Mouse (Mus musculus) spleen, postnatal 14 days (tissue): ENCODE measurements around the gene Cd2bp2.

Experiments
- DNase-seq, 2 experiments: peaks; one replicate each; pipeline ENCODE4 v3.0.0; 2021 to 2022; ENCODE audit warnings: low spot score in 2 of 2

Cd2bp2 gene

DNA sequence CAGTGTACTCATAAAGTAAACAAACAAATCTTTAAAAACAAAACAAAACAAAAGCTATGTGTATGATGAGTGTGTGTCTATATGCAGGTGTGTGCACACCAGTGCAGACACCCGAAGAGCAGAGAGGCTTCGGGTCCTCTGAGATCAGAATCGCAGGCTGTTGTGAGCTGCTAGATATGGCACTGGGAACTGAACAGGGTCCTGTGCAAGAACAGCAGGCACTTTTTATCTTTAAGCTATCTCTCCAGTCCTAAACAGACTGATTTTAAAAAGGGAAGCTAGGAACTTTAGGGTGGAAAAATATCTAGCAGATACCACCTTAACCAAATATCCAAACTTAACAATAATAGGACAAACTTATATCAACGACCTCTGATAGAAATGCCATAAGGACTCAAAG is 53.2 kb downstream of the Cd2bp2 start:
- DNase-seq, result no peak

DNA sequence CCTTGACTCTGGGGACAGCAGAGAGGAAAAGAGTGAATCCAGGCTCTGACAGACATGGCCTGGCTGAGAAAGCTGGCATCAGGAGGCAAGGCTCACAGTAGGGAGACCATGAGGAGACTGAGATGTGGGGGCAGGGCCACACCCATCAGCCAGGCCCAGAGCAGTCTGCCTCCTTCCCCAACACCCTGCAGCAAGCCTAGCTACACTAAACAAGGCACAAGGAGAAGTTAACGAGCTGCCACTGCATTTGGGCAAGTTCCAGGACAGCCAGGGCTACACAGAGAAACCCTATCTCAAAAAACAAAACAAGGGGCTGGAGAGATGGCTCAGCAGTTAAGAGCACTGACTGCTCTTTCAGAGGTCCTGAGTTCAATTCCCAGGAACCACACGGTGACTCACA is 53.6 kb downstream of the Cd2bp2 start:
- DNase-seq, result no peak
